Mouse (Mus musculus) liver, embryonic 15.5 days (tissue): ENCODE results near the gene Naa35. TPM values are rescaled to one million over a fixed set of nuclear protein-coding genes. Genes with fewer than 3 reads are reported as not detected.

Source experiments
- ATAC-seq: fragments of 200-750 bp; cut with Nextera tagmentation; 2 replicates; pipeline ENCODE4 v1.8.0; 2017; ENCODE audit warnings: moderate number of reproducible peaks, mild to moderate bottlenecking, moderate library complexity; ENCODE audit not compliant: insufficient read depth
- H3K27ac ChIP-seq: fragments of 300-500 bp; sonication (generic); replicated peaks from 2 replicates; pipeline ENCODE4 v1.5.1; 2015; ENCODE audit warnings: mild to moderate bottlenecking, inconsistent platforms
- H3K27me3 ChIP-seq: fragments of 300-500 bp; sonication (generic); 2 replicates; pipeline ENCODE4 v1.6.1; 2015; ENCODE audit warnings: mild to moderate bottlenecking, inconsistent platforms
- H3K36me3 ChIP-seq: fragments of 300-500 bp; sonication (generic); replicated peaks from 2 replicates; pipeline ENCODE4 v1.6.1; 2015; ENCODE audit warnings: moderate library complexity, mild to moderate bottlenecking, inconsistent platforms
- H3K4me1 ChIP-seq: fragments of 300-500 bp; sonication (generic); replicated peaks from 2 replicates; pipeline ENCODE4 v1.6.1; 2015; ENCODE audit warnings: inconsistent platforms
- H3K4me2 ChIP-seq: fragments of 300-500 bp; sonication (generic); 2 replicates; pipeline ENCODE4 v1.6.1; 2015; ENCODE audit warnings: moderate library complexity, mild to moderate bottlenecking, inconsistent platforms
- H3K4me3 ChIP-seq: fragments of 300-500 bp; sonication (generic); replicated peaks from 2 replicates; pipeline ENCODE4 v1.5.1; 2015; ENCODE audit warnings: mild to moderate bottlenecking, inconsistent platforms
- H3K9ac ChIP-seq: fragments of 300-500 bp; sonication (generic); 2 replicates; pipeline ENCODE4 v1.6.1; 2015; ENCODE audit warnings: moderate library complexity, mild to moderate bottlenecking, inconsistent platforms
- H3K9me3 ChIP-seq: fragments of 300-500 bp; sonication (generic); replicated peaks from 2 replicates; pipeline ENCODE4 v1.6.1; 2016; ENCODE audit warnings: inconsistent platforms
- WGBS: fragments of 180-500 bp; shearing (Covaris S2); methylation state at CpG from one replicate; pipeline ENCODE4 v1.1.7; 2015; ENCODE audit warnings: mixed read lengths; ENCODE audit not compliant: insufficient replicate concordance; 5-methylcytosine and 5-hydroxymethylcytosine counted together
- polyA plus RNA-seq: library from polyadenylated mRNA; unstranded; fragments of >200 nt; fragmentation: Nextera tagmentation; extraction: Ambion mirVana; gene quantifications from 2 replicates; pipeline ENCODE4 v1.2.1, GENCODE M21; 2015

The Naa35 gene
- polyA plus RNA-seq, 1 experiment from 2014 or later, result 26.5 TPM

DNA sequence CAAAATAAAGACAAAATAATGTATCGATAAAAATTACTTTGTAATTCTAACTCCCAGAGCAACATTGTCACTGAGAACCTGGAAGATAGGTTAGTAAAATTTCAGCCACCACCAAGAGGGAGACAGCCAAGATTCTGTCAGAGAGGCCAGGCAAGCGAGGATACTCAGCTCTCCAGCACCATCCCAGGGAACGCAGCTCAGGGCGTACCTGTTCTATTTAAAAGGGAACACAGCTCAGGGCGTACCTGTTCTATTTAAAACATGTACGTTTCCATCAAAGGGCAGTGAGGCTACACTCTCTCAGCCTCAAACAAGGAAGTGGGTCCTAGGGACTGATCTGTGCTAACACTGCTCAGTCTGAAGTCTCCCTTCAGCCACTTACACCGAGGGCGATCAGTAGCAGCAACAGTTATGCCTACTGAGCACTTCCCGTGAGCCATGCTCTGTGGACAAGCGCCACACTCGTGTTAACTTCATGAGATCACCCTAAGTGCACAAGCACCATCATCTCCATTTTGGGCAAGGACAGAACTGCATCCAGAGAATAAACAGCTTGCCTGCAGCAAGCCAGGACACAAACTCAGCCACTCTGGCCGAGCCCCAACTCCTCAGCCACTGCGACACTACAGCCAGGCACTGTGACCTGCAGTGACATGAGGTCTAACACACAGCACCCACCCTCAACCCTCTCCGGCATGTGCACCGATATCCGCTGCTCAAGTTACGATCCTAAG is 30.1 kb upstream of the Naa35 start:
- H3K36me3 ChIP-seq, result no peaks in the 10 kb centered on the region
- H3K4me1 ChIP-seq, result peaks cover 44% of the 10 kb centered on the region
- H3K9me3 ChIP-seq, result no peaks in the 10 kb centered on the region
- no peak overlapping the region for H3K9ac ChIP-seq
- 69% methylated on average over 17 of the region's 17 CpGs for WGBS
- H3K4me3 ChIP-seq, result no peak overlapping the region
- H3K27me3 ChIP-seq, result peaks cover 6% of the 10 kb centered on the region; the same call in 1 of the 2 replicates
- peak overlapping the region; percentile 98 for H3K4me2 ChIP-seq
- no peak overlapping the region for H3K27ac ChIP-seq
- no peak for ATAC-seq

- H3K9me3 ChIP-seq, result no peaks in the 10 kb centered on the region
- H3K9ac ChIP-seq, result no peak overlapping the region
- H3K27me3 ChIP-seq, result peaks cover 6% of the 10 kb centered on the region; the same call in 1 of the 2 replicates
- peak overlapping the region; percentile 98 for H3K4me2 ChIP-seq
- peak overlapping the region; percentile 78 for H3K4me3 ChIP-seq
- no peak for ATAC-seq
- no peaks in the 10 kb centered on the region for H3K36me3 ChIP-seq
- peaks cover 37% of the 10 kb centered on the region for H3K4me1 ChIP-seq
- no peak overlapping the region for H3K27ac ChIP-seq
- WGBS, result 68% methylated on average over 8 of the region's 8 CpGs
Observed at GRCm38 (mm10) chr13:59555613-59556192, 29.4 kb upstream of the Naa35 start.

DNA sequence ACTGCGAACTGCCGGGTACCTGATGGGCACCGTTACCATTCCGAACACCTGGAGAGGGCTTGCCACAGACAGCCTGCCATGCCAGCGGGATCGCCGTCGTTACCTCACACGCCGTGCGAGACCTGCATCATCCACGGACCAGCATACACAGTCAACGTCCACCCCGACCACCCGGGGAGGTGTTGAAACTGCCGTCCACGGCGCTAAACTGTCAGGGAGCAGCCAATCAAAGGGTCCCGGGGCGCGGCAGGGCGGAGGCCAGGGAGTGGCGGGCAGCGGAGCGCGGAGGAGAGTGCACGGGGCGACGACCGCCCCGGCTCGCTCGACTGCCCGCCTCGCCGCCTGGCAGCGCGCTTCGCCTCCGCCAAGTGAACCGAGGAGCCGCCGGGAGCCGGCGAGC is 28.4 kb upstream of the Naa35 start:
- H3K4me2 ChIP-seq, result peak overlapping the region; percentile 98
- WGBS, result under 1% methylated on average over 45 of the region's 45 CpGs
- H3K27me3 ChIP-seq, result peaks cover 6% of the 10 kb centered on the region; the same call in 1 of the 2 replicates
- peak overlapping the region; percentile 86 for H3K27ac ChIP-seq
- peak overlapping the region; percentile 78 for H3K4me3 ChIP-seq
- H3K9ac ChIP-seq, result peak overlapping the region; percentile 74
- ATAC-seq, result peak; percentile 89
- no peaks in the 10 kb centered on the region for H3K36me3 ChIP-seq
- H3K9me3 ChIP-seq, result no peaks in the 10 kb centered on the region
- peaks cover 33% of the 10 kb centered on the region for H3K4me1 ChIP-seq

DNA sequence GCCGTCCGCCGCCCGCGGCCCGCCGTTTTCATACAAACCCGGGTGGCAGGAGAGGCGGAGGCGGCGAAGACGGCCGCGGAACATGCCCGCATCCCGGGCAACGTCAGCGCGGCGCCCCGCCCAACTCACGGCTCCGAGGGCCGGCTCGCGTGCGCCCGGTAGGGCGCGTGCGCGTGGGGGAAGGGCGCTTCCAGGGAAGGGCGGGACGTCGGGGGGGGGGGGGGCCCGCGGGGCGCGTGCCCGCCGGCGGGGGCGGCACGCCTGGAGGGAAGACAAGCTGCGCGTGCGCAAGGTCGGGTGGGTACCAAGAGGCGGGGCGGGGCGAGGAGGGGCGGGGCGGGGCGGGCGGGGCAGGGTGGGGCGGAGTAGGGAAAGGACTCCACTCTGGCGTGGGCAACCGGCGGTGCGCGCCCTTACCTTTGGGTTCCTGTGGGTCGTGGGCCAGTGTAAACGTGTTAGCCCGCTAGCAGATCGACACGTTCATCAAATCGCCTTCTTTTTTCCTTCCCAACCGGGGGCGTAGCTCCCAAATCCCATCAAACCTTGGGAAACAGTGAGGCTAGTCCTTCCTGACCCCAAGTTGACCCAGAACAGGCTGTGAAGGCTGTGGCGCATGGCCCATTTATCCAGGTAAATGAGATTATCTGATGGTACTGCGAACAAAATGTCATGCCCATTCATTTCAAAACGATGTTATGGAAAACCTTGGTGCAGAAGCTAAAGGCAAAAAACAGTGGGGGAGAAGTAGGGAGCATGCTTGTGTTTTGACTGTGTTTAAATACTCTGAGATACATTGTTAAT is 27.7 kb upstream of the Naa35 start:
- peak overlapping the region; percentile 74 for H3K9ac ChIP-seq
- peak overlapping the region; percentile 86 for H3K27ac ChIP-seq
- H3K4me1 ChIP-seq, result peaks cover 33% of the 10 kb centered on the region
- H3K9me3 ChIP-seq, result no peaks in the 10 kb centered on the region
- ATAC-seq, result peak; percentile 90
- H3K4me3 ChIP-seq, result peak overlapping the region; percentile 78
- peak overlapping the region; percentile 98 for H3K4me2 ChIP-seq
- H3K36me3 ChIP-seq, result no peaks in the 10 kb centered on the region
- H3K27me3 ChIP-seq, result peaks cover 12% of the 10 kb centered on the region; the same call in 1 of the 2 replicates
- WGBS, result under 1% methylated on average over 54 of the region's 73 CpGs

- Histone ChIP-seq H3K4me1 (peaks cover 28% of the 10 kb centered on the region), H3K27me3 (peaks cover 17% of the 10 kb centered on the region; the same call in 1 of the 2 replicates), H3K9ac (no peak overlapping the region), H3K4me3 (no peak overlapping the region), H3K36me3 (no peaks in the 10 kb centered on the region), H3K4me2 (no peak overlapping the region), H3K27ac (0 out of 2 replicates have a peak overlapping the region, but pooled peaks have one; percentile 16), H3K9me3 (no peaks in the 10 kb centered on the region)
- ATAC-seq, result no peak
- WGBS, result 79% methylated on average over 5 of the region's 5 CpGs
Observed at GRCm38 (mm10) chr13:59558776-59559175, 26.3 kb upstream of the Naa35 start.

DNA sequence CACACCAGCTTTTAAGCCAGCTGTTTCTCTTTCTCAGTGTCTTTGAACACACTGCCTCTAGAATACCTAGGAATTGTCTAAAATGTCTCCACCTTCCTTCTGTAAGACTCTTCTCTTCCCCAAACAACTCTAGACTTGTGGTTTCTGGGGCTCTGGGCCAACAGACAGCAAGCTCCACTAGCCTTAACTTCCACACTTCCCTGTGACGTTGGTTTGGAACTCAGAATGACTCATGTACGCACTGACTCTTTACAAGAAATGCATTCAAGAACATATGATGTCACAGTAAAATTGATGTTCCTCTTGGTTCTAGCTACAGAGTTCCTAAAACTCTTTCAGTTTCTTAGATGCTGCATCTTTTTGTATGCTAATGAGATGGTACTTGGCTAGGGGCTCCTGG is 22.6 kb upstream of the Naa35 start:
- Histone ChIP-seq H3K9me3 (no peaks in the 10 kb centered on the region), H3K27me3 (peaks cover 33% of the 10 kb centered on the region; the same call in 1 of the 2 replicates), H3K4me3 (no peak overlapping the region), H3K9ac (no peak overlapping the region), H3K4me1 (peaks cover 6% of the 10 kb centered on the region), H3K27ac (no peak overlapping the region), H3K36me3 (no peaks in the 10 kb centered on the region), H3K4me2 (no peak overlapping the region)
- ATAC-seq, result no peak
- 55% methylated on average over 2 of the region's 2 CpGs for WGBS

DNA sequence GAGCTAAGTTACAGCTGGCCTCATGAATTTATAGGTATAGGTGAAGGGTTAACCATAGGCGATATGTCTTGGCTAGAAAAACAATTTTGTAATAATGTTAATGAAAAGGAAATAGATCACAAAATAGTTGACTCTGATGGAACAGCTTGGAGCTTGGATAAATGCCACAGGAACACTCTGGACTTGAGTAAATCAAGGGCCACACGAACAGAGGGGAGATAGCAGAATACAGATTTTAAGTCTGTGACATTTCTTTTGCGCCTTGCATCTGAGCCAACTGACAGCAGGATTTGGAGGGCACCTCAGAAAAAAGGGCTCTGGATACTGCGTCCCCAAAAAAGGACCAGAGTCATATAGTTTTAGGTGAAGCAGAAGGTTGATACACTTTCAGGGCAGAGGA is 20.6 kb upstream of the Naa35 start:
- H3K27ac ChIP-seq, result no peak overlapping the region
- H3K36me3 ChIP-seq, result no peaks in the 10 kb centered on the region
- peaks cover 29% of the 10 kb centered on the region; the same call in 1 of the 2 replicates for H3K27me3 ChIP-seq
- no peak for ATAC-seq
- H3K4me1 ChIP-seq, result no peaks in the 10 kb centered on the region; the same call in 1 of the 2 replicates
- H3K9me3 ChIP-seq, result no peaks in the 10 kb centered on the region
- no peak overlapping the region for H3K4me3 ChIP-seq
- 68% methylated on average over 4 of the region's 4 CpGs for WGBS
- no peak overlapping the region for H3K4me2 ChIP-seq
- no peak overlapping the region for H3K9ac ChIP-seq

DNA sequence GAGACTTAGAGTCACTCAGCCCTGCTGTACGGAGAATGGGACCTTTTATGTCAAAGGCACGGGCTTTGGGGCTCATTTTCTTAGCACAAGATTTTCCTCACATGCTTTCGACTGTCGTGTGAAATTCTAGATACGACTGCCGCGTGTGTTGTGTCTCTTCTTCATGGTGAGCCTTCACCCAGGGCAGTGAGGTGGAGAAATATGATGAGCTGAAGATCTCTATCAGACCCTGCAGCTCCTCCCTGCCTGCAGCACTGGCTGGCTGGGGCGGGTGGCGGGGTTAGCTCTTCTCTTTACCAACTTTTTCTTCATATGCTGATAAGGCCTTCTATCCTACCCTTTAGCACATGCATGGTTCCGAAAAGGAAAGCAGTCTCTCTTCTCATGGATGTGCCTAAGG is 20.1 kb upstream of the Naa35 start:
- Histone ChIP-seq H3K4me3 (no peak overlapping the region), H3K4me2 (no peak overlapping the region), H3K27me3 (peaks cover 29% of the 10 kb centered on the region; the same call in 1 of the 2 replicates), H3K9ac (no peak overlapping the region), H3K9me3 (no peaks in the 10 kb centered on the region), H3K27ac (no peak overlapping the region), H3K36me3 (no peaks in the 10 kb centered on the region), H3K4me1 (no peaks in the 10 kb centered on the region; the same call in 1 of the 2 replicates)
- no peak for ATAC-seq
- 54% methylated on average over 10 of the region's 10 CpGs for WGBS

GRCm38 (mm10) chr13:59565945-59566520 is 19.0 kb upstream of the Naa35 start:
- H3K27ac ChIP-seq, result no peak overlapping the region
- H3K4me3 ChIP-seq, result no peak overlapping the region
- H3K36me3 ChIP-seq, result no peaks in the 10 kb centered on the region
- H3K4me2 ChIP-seq, result no peak overlapping the region
- WGBS, result 56% methylated on average over 9 of the region's 9 CpGs
- H3K9ac ChIP-seq, result no peak overlapping the region
- H3K9me3 ChIP-seq, result no peaks in the 10 kb centered on the region
- no peak for ATAC-seq
- peaks cover 30% of the 10 kb centered on the region; the same call in 1 of the 2 replicates for H3K27me3 ChIP-seq
- H3K4me1 ChIP-seq, result no peaks in the 10 kb centered on the region; the same call in 1 of the 2 replicates

GRCm38 (mm10) chr13:59571107-59571506 is 14.0 kb upstream of the Naa35 start:
- peaks cover 10% of the 10 kb centered on the region for H3K27me3 ChIP-seq
- H3K9ac ChIP-seq, result no peak overlapping the region
- H3K4me2 ChIP-seq, result no peak overlapping the region
- ATAC-seq, result no peak
- H3K9me3 ChIP-seq, result no peaks in the 10 kb centered on the region
- 63% methylated on average over 6 of the region's 6 CpGs for WGBS
- H3K36me3 ChIP-seq, result no peaks in the 10 kb centered on the region
- H3K27ac ChIP-seq, result no peak overlapping the region
- H3K4me3 ChIP-seq, result no peak overlapping the region
- no peaks in the 10 kb centered on the region for H3K4me1 ChIP-seq
